Mouse (Mus musculus) testis, adult 2 months (tissue): ENCODE measurements around the gene Aipl1.

Experiments
- CTCF ChIP-seq: fragments of 200-500 bp; IDR thresholded peaks from 2 replicates; pipeline ENCODE4 v1.5.1; 2012; ENCODE audit warnings: low read depth, mild to moderate bottlenecking, inconsistent platforms, low read length, moderate library complexity; ENCODE audit not compliant: control insufficient read depth, insufficient read depth, insufficient replicate concordance
- POLR2A ChIP-seq: fragments of 200-500 bp; IDR thresholded peaks from 2 replicates; pipeline ENCODE4 v1.6.1; 2012; ENCODE audit warnings: low read depth, mild to moderate bottlenecking, inconsistent platforms, low read length, moderate library complexity; ENCODE audit not compliant: control insufficient read depth

DNA sequence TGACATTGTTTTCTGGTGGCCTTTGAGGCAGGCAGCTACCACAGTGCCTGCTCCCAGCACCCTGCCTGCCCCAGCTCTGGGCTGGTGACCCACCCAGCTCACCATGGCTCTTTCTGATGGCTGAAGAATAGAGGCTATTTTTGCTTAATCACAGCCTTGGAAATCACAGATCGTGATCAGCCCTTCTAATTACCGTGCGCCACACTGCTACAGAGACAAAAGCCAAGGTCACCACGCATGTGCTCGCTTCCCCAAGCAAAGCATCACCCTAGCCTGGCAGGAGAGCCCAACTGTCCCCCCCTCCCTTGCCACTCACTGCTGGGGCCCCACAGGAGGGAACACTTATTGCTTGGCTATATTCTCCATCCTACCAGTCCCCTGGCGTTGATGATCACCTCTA is 43.2 kb upstream of the Aipl1 start:
- no peak for TF ChIP-seq POLR2A
- TF ChIP-seq CTCF: no peak
